Mouse (Mus musculus): Measurements from ENCODE around the gene Aldh3b2. TPM values are rescaled to one million over a fixed set of nuclear protein-coding genes. Genes with fewer than 3 reads are reported as not detected.
A peak's percentile ranks its signal among the peaks of the same experiment; 100 is the strongest.

Gene Aldh3b2
- polyA plus RNA-seq, 2 experiments = 14.5 to 28.1 TPM

- no peak for TF ChIP-seq POLR2A (IDR thresholded peaks at IDR 0.05; ENCODE audit: borderline replicate concordance, extremely low read depth, insufficient read depth, insufficient read length)
- Histone ChIP-seq H3K4me1 (ENCODE audit: control insufficient read depth, insufficient read depth, low read length) (peaks cover 12% of the 10 kb centered on the region), H3K4me2 (replicated peaks; ENCODE audit: low read depth, low read length, severe bottlenecking) (no peak overlapping the region), H3K9ac (ENCODE audit: low read depth, low read length, severe bottlenecking) (peak overlapping the region; percentile 81; the same call in 1 of the 2 replicates), H3K36me3 (ENCODE audit: control insufficient read depth, insufficient read depth, low read length) (peaks cover 23% of the 10 kb centered on the region), H3K4me3 (replicated peaks; ENCODE audit: low read length) (no peak overlapping the region), H3K27ac (replicated peaks; ENCODE audit: low read depth, low read length) (no peak overlapping the region), H3K27me3 (ENCODE audit: control insufficient read depth, insufficient read depth, low read length) (no peaks in the 10 kb centered on the region), H3K9me3 (ENCODE audit: control insufficient read depth, low read length) (no peaks in the 10 kb centered on the region)
- WGBS = 89% methylated on average over 5 of the region's 5 CpGs
- DNase-seq (ENCODE audit: low spot score) (no peak), ATAC-seq (ENCODE audit: low FRiP score, low read depth) (no peak)
Observed at GRCm38 (mm10) chr19:4001752-4002151, 29.6 kb downstream of the Aldh3b2 start.

DNA sequence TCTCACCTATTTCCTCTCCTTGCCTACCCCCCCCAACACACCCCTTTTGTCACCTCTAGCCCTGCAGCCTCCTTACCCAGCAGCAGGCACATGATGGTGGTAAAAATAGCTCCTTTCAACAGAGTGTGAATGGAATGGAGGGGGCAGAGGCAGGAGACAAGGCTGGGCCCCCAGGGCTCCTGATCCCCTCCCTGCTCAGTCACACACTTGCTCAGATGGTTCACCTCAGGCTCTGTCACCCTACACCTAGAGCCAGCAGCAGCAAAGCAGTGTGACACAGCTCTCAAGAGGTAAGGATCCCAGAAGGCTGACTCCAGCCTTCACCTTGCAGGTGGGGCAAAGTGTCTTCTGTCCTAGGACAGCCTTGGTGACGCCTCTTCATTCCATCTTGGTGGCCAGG, 31.0 kb downstream of the Aldh3b2 start, which contains the start of gene Doc2g:
Gene Doc2g, plus strand, starts transcription at position 202 of the 400 bp plus-strand sequence.
- Histone ChIP-seq H3K4me1 (ENCODE audit: control insufficient read depth, insufficient read depth, low read length) (peaks cover 12% of the 10 kb centered on the region), H3K9me3 (ENCODE audit: control insufficient read depth, low read length) (no peaks in the 10 kb centered on the region), H3K9ac (ENCODE audit: low read depth, low read length, severe bottlenecking) (0 out of 2 replicates have a peak within 1 kb of the TSS, but pooled peaks have one; percentile 5), H3K4me2 (replicated peaks; ENCODE audit: low read depth, low read length, severe bottlenecking) (no peak within 1 kb of the TSS), H3K4me3 (replicated peaks; ENCODE audit: low read length) (no peak within 1 kb of the TSS), H3K27me3 (ENCODE audit: control insufficient read depth, insufficient read depth, low read length) (no peaks in the 10 kb centered on the region), H3K36me3 (ENCODE audit: control insufficient read depth, insufficient read depth, low read length) (peaks cover 37% of the 10 kb centered on the region), H3K27ac (replicated peaks; ENCODE audit: low read depth, low read length) (no peak within 1 kb of the TSS)
- WGBS = 70% methylated on average over 1 of the region's 1 CpGs
- ATAC-seq (ENCODE audit: low FRiP score, low read depth) (no peak), DNase-seq (ENCODE audit: low spot score) (no peak)
- no peak for TF ChIP-seq POLR2A (IDR thresholded peaks at IDR 0.05; ENCODE audit: borderline replicate concordance, extremely low read depth, insufficient read depth, insufficient read length)

DNA sequence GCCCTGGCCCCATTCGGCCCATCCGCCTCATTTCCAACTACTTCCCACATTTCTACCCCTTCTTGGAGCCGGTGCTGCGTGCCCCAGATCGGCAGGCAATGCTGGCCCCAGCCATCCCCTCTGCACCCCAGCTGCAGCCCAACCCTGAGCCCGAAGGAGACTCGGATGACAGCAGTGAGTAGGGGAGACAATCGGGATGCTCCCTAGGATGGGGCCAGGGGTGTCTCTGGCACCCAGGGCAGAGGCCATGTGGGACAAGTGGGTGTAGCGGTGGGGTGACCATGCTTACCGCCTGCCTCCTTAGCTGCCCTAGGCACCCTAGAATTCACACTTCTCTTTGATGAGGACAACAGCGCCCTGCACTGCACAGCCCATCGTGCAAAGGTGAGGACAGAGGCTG, 31.5 kb downstream of the Aldh3b2 start:
- peaks cover 12% of the 10 kb centered on the region for H3K4me1 ChIP-seq (ENCODE audit: control insufficient read depth, insufficient read depth, low read length)
- WGBS = 66% methylated on average over 12 of the region's 12 CpGs
- no peak overlapping the region for H3K27ac ChIP-seq (replicated peaks; ENCODE audit: low read depth, low read length)
- no peak overlapping the region for H3K9ac ChIP-seq (ENCODE audit: low read depth, low read length, severe bottlenecking)
- H3K27me3 ChIP-seq (ENCODE audit: control insufficient read depth, insufficient read depth, low read length) = no peaks in the 10 kb centered on the region
- H3K4me2 ChIP-seq (replicated peaks; ENCODE audit: low read depth, low read length, severe bottlenecking) = no peak overlapping the region
- no peak for TF ChIP-seq POLR2A (IDR thresholded peaks at IDR 0.05; ENCODE audit: borderline replicate concordance, extremely low read depth, insufficient read depth, insufficient read length)
- ATAC-seq (ENCODE audit: low FRiP score, low read depth) (no peak), DNase-seq (ENCODE audit: low spot score) (no peak)
- peaks cover 42% of the 10 kb centered on the region for H3K36me3 ChIP-seq (ENCODE audit: control insufficient read depth, insufficient read depth, low read length)
- H3K9me3 ChIP-seq (ENCODE audit: control insufficient read depth, low read length) = no peaks in the 10 kb centered on the region
- no peak overlapping the region for H3K4me3 ChIP-seq (replicated peaks; ENCODE audit: low read length)

- no peak overlapping the region for H3K4me2 ChIP-seq (replicated peaks; ENCODE audit: low read depth, low read length, severe bottlenecking)
- no peak overlapping the region for H3K27ac ChIP-seq (replicated peaks; ENCODE audit: low read depth, low read length)
- no peak for TF ChIP-seq POLR2A (IDR thresholded peaks at IDR 0.05; ENCODE audit: borderline replicate concordance, extremely low read depth, insufficient read depth, insufficient read length)
- no peaks in the 10 kb centered on the region for H3K27me3 ChIP-seq (ENCODE audit: control insufficient read depth, insufficient read depth, low read length)
- H3K9ac ChIP-seq (ENCODE audit: low read depth, low read length, severe bottlenecking) = no peak overlapping the region
- no peak for DNase-seq (ENCODE audit: low spot score)
- no peak for ATAC-seq (ENCODE audit: low FRiP score, low read depth)
- no peak overlapping the region for H3K4me3 ChIP-seq (replicated peaks; ENCODE audit: low read length)
- peaks cover 48% of the 10 kb centered on the region for H3K36me3 ChIP-seq (ENCODE audit: control insufficient read depth, insufficient read depth, low read length)
- H3K9me3 ChIP-seq (ENCODE audit: control insufficient read depth, low read length) = no peaks in the 10 kb centered on the region
- peaks cover 12% of the 10 kb centered on the region for H3K4me1 ChIP-seq (ENCODE audit: control insufficient read depth, insufficient read depth, low read length)
- WGBS = 85% methylated on average over 15 of the region's 15 CpGs
Observed at GRCm38 (mm10) chr19:4004331-4004730, 32.2 kb downstream of the Aldh3b2 start.

DNA sequence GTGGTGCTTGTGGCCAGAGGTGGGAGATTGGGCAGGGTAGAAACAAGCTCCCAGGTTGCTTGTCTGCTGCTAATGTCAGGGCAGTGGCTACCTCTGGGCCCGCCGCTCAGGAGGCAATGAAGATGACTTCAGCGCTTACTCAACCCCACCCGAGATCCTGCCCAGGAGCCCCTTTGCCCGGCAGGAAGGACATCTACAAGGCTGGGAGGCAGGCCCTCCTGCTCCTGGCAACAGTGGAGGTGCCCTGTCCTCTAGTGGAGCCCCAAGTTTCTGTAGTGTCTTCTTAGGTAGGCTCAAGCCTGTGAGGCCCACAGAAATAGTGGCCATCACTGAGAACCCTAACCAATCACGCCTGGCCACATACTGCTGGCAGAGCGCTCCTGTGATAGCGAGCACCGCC, 33.0 kb downstream of the Aldh3b2 start:
- H3K27ac ChIP-seq (replicated peaks; ENCODE audit: low read depth, low read length) = no peak overlapping the region

GRCm38 (mm10) chr19:4005971-4006370, 33.8 kb downstream of the Aldh3b2 start:
- peaks cover 6% of the 10 kb centered on the region for H3K4me1 ChIP-seq (ENCODE audit: control insufficient read depth, insufficient read depth, low read length)
- no peak overlapping the region for H3K4me2 ChIP-seq (replicated peaks; ENCODE audit: low read depth, low read length, severe bottlenecking)
- H3K9me3 ChIP-seq (ENCODE audit: control insufficient read depth, low read length) = no peaks in the 10 kb centered on the region
- no peak overlapping the region for H3K4me3 ChIP-seq (replicated peaks; ENCODE audit: low read length)
- H3K27me3 ChIP-seq (ENCODE audit: control insufficient read depth, insufficient read depth, low read length) = no peaks in the 10 kb centered on the region
- peaks cover 62% of the 10 kb centered on the region for H3K36me3 ChIP-seq (ENCODE audit: control insufficient read depth, insufficient read depth, low read length)
- ATAC-seq (ENCODE audit: low FRiP score, low read depth) (no peak), DNase-seq (ENCODE audit: low spot score) (no peak)
- no peak for TF ChIP-seq POLR2A (IDR thresholded peaks at IDR 0.05; ENCODE audit: borderline replicate concordance, extremely low read depth, insufficient read depth, insufficient read length)
- no peak overlapping the region for H3K27ac ChIP-seq (replicated peaks; ENCODE audit: low read depth, low read length)
- 94% methylated on average over 8 of the region's 8 CpGs for WGBS
- no peak overlapping the region for H3K9ac ChIP-seq (ENCODE audit: low read depth, low read length, severe bottlenecking)

More for the DNA sequence above, 33.0 kb downstream of the Aldh3b2 start:
- TF ChIP-seq POLR2A (IDR thresholded peaks at IDR 0.05; ENCODE audit: borderline replicate concordance, extremely low read depth, insufficient read depth, insufficient read length) = no peak
- Histone ChIP-seq H3K4me2 (replicated peaks; ENCODE audit: low read depth, low read length, severe bottlenecking) (no peak overlapping the region), H3K36me3 (ENCODE audit: control insufficient read depth, insufficient read depth, low read length) (peaks cover 55% of the 10 kb centered on the region), H3K4me3 (replicated peaks; ENCODE audit: low read length) (no peak overlapping the region), H3K4me1 (ENCODE audit: control insufficient read depth, insufficient read depth, low read length) (peaks cover 8% of the 10 kb centered on the region), H3K9ac (ENCODE audit: low read depth, low read length, severe bottlenecking) (no peak overlapping the region), H3K9me3 (ENCODE audit: control insufficient read depth, low read length) (no peaks in the 10 kb centered on the region), H3K27me3 (ENCODE audit: control insufficient read depth, insufficient read depth, low read length) (no peaks in the 10 kb centered on the region)
- WGBS = 89% methylated on average over 9 of the region's 9 CpGs
- ATAC-seq (ENCODE audit: low FRiP score, low read depth) (no peak), DNase-seq (ENCODE audit: low spot score) (no peak)

Measured in limb, embryonic 14.5 days (tissue).